Mouse (Mus musculus) limb, embryonic 11.5 days (tissue): Measurements from ENCODE around the gene Nos1ap. TPM values are rescaled to one million over a fixed set of nuclear protein-coding genes. Genes with fewer than 3 reads are reported as not detected.

Source experiments
- ATAC-seq: fragments of 200-750 bp; cut with Nextera tagmentation; 2 replicates; pipeline ENCODE4 v1.8.0; 2017; ENCODE audit warnings: low read depth; ENCODE audit not compliant: insufficient number of reproducible peaks, low FRiP score, low TSS enrichment
- DNase-seq: peaks from one replicate; pipeline ENCODE4 v3.0.0-alpha.2; 2015; ENCODE audit warnings: low spot score
- H3K27ac ChIP-seq: fragments of 300-500 bp; sonication (generic); replicated peaks from 2 replicates; pipeline ENCODE4 v1.5.1; 2014; ENCODE audit warnings: low read depth, mild to moderate bottlenecking, low read length
- H3K27me3 ChIP-seq: fragments of 300-500 bp; sonication (generic); 2 replicates; pipeline ENCODE4 v1.6.1; 2014; ENCODE audit warnings: mild to moderate bottlenecking, low read length, mixed read lengths; ENCODE audit not compliant: control insufficient read depth, insufficient read depth
- H3K36me3 ChIP-seq: fragments of 300-500 bp; sonication (generic); 2 replicates; pipeline ENCODE4 v1.6.1; 2014; ENCODE audit warnings: mild to moderate bottlenecking, low read length, moderate library complexity, mixed read lengths; ENCODE audit not compliant: control insufficient read depth, insufficient read depth
- H3K4me1 ChIP-seq: fragments of 300-500 bp; sonication (generic); 2 replicates; pipeline ENCODE4 v1.6.1; 2014; ENCODE audit warnings: low read length, mixed read lengths; ENCODE audit not compliant: control insufficient read depth, insufficient read depth
- H3K4me2 ChIP-seq: fragments of 300-500 bp; sonication (generic); 2 replicates; pipeline ENCODE4 v1.6.1; 2014; ENCODE audit warnings: low read depth, mild to moderate bottlenecking, moderate library complexity; ENCODE audit not compliant: severe bottlenecking
- H3K4me3 ChIP-seq: fragments of 300-500 bp; sonication (generic); 2 replicates; pipeline ENCODE4 v1.5.1; 2014; ENCODE audit warnings: low read depth, low read length
- H3K9ac ChIP-seq: fragments of 300-500 bp; sonication (generic); 2 replicates; pipeline ENCODE4 v1.6.1; 2014; ENCODE audit warnings: mild to moderate bottlenecking, low read length
- H3K9me3 ChIP-seq: fragments of 300-500 bp; sonication (generic); 2 replicates; pipeline ENCODE4 v1.6.1; 2016; ENCODE audit warnings: low read length; ENCODE audit not compliant: control insufficient read depth
- WGBS: fragments of 180-500 bp; shearing (Covaris S2); extraction: QIAGEN DNeasy Blood & Tissue Kit; methylation state at CpG from one replicate; pipeline ENCODE4 v1.1.7; 2014; 5-methylcytosine and 5-hydroxymethylcytosine counted together
- polyA plus RNA-seq: library from polyadenylated mRNA; unstranded; fragments of >200 nt; fragmentation: Nextera tagmentation; extraction: Ambion mirVana; gene quantifications from 2 replicates; pipeline ENCODE4 v1.2.1, GENCODE M21; 2014

The Nos1ap gene
- polyA plus RNA-seq, 1 experiment from 2014 or later: 5.6 TPM

- H3K4me3 ChIP-seq: no peak overlapping the region
- H3K36me3 ChIP-seq: no peaks in the 10 kb centered on the region
- peaks cover 13% of the 10 kb centered on the region for H3K4me1 ChIP-seq
- 86% methylated on average over 1 of the region's 1 CpGs for WGBS
- H3K27me3 ChIP-seq: no peaks in the 10 kb centered on the region
- H3K9ac ChIP-seq: no peak overlapping the region
- no peak for DNase-seq
- no peak overlapping the region for H3K4me2 ChIP-seq
- no peak overlapping the region for H3K27ac ChIP-seq
- no peak for ATAC-seq
- no peaks in the 10 kb centered on the region for H3K9me3 ChIP-seq
Measured at GRCm38 (mm10) chr1:170501970-170502369, 87.7 kb downstream of the Nos1ap start.

DNA sequence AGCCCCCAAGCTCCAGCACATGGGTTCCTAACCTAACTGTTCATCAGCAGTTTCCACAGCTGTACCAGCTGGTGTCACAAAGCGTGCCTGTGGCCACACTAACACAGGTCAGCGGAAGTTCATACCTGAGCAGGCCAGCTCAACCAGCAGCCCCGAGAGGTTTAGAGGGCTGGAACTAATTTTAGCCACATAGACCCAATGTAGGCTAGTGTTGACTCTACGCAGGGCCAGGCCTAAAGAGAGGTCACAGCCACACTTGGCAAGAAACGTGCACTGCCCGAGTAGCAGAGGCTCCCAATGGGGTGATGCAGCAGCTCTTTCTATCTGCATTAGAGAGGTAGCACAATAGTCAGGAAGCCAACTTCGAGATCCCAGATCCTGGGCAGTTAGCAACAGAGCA lies 88.1 kb downstream of the Nos1ap start:
- Histone ChIP-seq H3K4me3 (no peak overlapping the region), H3K9me3 (no peaks in the 10 kb centered on the region), H3K4me1 (peaks cover 13% of the 10 kb centered on the region), H3K4me2 (no peak overlapping the region), H3K9ac (no peak overlapping the region), H3K27me3 (no peaks in the 10 kb centered on the region), H3K27ac (no peak overlapping the region), H3K36me3 (no peaks in the 10 kb centered on the region)
- no peak for DNase-seq
- WGBS: 51% methylated on average over 7 of the region's 7 CpGs
- ATAC-seq: no peak

GRCm38 (mm10) chr1:170499891-170500290 lies 89.8 kb downstream of the Nos1ap start:
- Histone ChIP-seq H3K9ac (no peak overlapping the region), H3K9me3 (no peaks in the 10 kb centered on the region), H3K27ac (no peak overlapping the region), H3K4me3 (no peak overlapping the region), H3K4me2 (no peak overlapping the region), H3K36me3 (no peaks in the 10 kb centered on the region), H3K4me1 (peaks cover 13% of the 10 kb centered on the region), H3K27me3 (no peaks in the 10 kb centered on the region)
- no peak for DNase-seq
- no peak for ATAC-seq
- 20% methylated on average over 6 of the region's 6 CpGs for WGBS

- peaks cover 13% of the 10 kb centered on the region for H3K4me1 ChIP-seq
- H3K9me3 ChIP-seq: no peaks in the 10 kb centered on the region
- H3K36me3 ChIP-seq: no peaks in the 10 kb centered on the region
- H3K27ac ChIP-seq: no peak overlapping the region
- 30% methylated on average over 4 of the region's 4 CpGs for WGBS
- no peak for ATAC-seq
- H3K4me3 ChIP-seq: no peak overlapping the region
- no peak overlapping the region for H3K9ac ChIP-seq
- no peaks in the 10 kb centered on the region for H3K27me3 ChIP-seq
- no peak for DNase-seq
- H3K4me2 ChIP-seq: no peak overlapping the region
Measured at GRCm38 (mm10) chr1:170499466-170499865, 90.2 kb downstream of the Nos1ap start.

DNA sequence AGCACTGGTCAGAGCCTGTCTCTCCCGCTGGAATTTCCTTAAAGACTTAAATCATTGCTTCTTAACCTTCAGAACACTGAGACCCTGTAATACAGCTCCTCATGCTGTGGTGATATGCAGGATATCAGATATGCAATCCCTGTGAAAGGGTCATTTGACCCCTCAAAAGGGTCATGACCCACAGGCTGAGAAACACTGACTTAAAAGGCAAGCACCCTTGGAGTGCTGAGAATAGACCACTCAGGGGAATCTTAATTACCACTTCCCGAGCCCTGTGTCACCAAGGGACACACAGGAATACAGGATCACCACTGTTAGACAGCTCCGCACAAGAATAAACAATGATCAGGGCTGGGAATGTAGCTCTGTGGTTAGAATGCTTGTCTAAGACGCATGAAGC lies 91.0 kb downstream of the Nos1ap start:
- peaks cover 13% of the 10 kb centered on the region for H3K4me1 ChIP-seq
- no peak for ATAC-seq
- 34% methylated on average over 4 of the region's 4 CpGs for WGBS

DNA sequence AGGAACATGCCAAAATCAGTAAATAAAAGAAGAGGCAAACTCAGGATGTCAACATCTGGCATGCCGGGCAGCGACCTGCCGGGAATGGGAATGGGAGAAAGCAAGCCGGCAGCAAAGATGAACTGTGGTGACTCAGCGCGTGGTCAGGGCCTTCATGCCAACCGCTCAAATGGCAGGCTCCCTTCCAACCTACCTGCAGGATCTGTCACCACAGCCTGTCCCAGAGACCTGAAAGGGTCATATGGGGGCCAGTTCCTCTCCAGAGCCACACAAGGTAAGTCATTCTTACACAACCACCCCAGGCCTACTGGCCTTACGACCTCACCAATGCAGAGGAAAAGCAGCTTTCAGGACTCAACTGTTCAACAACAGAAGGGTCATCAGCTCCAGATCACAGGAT lies 93.4 kb downstream of the Nos1ap start:
- Histone ChIP-seq H3K4me2 (no peak overlapping the region), H3K36me3 (no peaks in the 10 kb centered on the region), H3K9ac (no peak overlapping the region), H3K27ac (no peak overlapping the region), H3K9me3 (no peaks in the 10 kb centered on the region), H3K27me3 (no peaks in the 10 kb centered on the region), H3K4me3 (no peak overlapping the region), H3K4me1 (peaks cover 10% of the 10 kb centered on the region)
- 72% methylated on average over 8 of the region's 8 CpGs for WGBS
- DNase-seq (no peak), ATAC-seq (no peak)

More for the DNA sequence above, 91.0 kb downstream of the Nos1ap start:
- no peak for DNase-seq
- H3K27me3 ChIP-seq: no peaks in the 10 kb centered on the region
- H3K4me2 ChIP-seq: no peak overlapping the region
- no peak overlapping the region for H3K9ac ChIP-seq
- H3K36me3 ChIP-seq: no peaks in the 10 kb centered on the region
- no peak overlapping the region for H3K4me3 ChIP-seq
- H3K9me3 ChIP-seq: no peaks in the 10 kb centered on the region
- H3K27ac ChIP-seq: no peak overlapping the region

DNA sequence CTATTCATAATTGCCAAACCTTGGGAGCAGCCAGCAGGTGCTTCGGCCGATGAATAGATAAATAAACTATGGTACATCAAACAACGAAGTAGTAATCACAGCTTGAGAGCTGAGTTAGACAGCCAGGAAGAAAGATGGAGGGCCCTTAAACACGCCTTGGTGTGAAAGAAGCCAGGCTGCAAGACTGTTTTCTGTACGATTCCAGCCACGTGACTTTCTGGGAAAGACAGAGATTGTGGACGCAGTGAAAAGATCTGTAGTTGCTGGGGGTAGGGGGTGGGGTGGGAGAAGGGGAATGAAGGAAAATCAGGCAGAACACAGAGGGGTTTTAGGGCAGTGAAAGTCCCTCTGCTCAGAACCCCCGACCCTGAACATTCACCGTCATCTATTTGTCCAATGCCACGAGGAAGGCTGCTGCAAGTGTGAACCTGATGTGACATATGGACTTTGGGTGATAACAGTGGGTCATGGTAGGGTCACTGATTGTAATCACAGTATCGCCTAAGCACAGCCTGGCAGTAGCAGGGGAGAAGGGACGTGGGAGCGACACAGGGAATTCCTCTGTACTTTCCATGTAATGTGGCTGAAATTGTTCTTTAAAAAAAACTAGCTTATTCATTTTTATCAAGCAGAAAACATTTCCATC lies 94.0 kb downstream of the Nos1ap start:
- Histone ChIP-seq H3K27ac (no peak overlapping the region), H3K36me3 (no peaks in the 10 kb centered on the region), H3K9me3 (no peaks in the 10 kb centered on the region), H3K27me3 (no peaks in the 10 kb centered on the region), H3K4me1 (peaks cover 10% of the 10 kb centered on the region), H3K9ac (no peak overlapping the region), H3K4me3 (no peak overlapping the region), H3K4me2 (no peak overlapping the region)
- ATAC-seq (no peak), DNase-seq (no peak)
- WGBS: 39% methylated on average over 13 of the region's 13 CpGs

GRCm38 (mm10) chr1:170492527-170492926 lies 97.1 kb downstream of the Nos1ap start:
- DNase-seq (no peak), ATAC-seq (no peak)
- WGBS: 76% methylated on average over 2 of the region's 2 CpGs
- no peak overlapping the region for H3K27ac ChIP-seq
- H3K27me3 ChIP-seq: no peaks in the 10 kb centered on the region
- H3K9ac ChIP-seq: no peak overlapping the region
- H3K9me3 ChIP-seq: no peaks in the 10 kb centered on the region
- no peaks in the 10 kb centered on the region for H3K4me1 ChIP-seq
- no peaks in the 10 kb centered on the region for H3K36me3 ChIP-seq
- H3K4me2 ChIP-seq: no peak overlapping the region
- no peak overlapping the region for H3K4me3 ChIP-seq

DNA sequence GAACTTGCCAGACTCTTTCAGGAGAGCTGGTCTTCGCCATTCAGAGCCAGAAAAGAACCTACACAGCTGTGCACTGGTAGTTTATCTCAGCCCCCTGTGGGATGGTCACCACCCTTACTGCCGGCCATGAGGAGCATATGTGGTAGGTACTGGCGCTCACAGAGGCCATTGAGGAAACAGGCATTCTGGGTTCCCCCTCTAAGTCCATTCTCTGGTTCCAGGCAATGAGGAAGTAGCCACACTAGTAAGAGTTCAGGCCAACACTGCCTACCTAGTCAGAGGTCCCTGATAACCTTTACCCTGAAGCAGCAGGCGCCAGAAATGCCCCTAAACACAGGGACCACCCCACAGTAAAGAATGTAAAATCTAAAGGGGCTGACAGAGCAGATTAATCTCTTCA lies 97.6 kb downstream of the Nos1ap start:
- ATAC-seq (no peak), DNase-seq (no peak)
- no peaks in the 10 kb centered on the region for H3K36me3 ChIP-seq
- H3K27me3 ChIP-seq: no peaks in the 10 kb centered on the region
- 71% methylated on average over 4 of the region's 4 CpGs for WGBS
- H3K4me1 ChIP-seq: no peaks in the 10 kb centered on the region
- no peak overlapping the region for H3K9ac ChIP-seq
- no peak overlapping the region for H3K4me2 ChIP-seq
- H3K9me3 ChIP-seq: no peaks in the 10 kb centered on the region
- H3K4me3 ChIP-seq: no peak overlapping the region
- no peak overlapping the region for H3K27ac ChIP-seq
